Mouse (Mus musculus): ENCODE measurements at regions not wholly inside any gene's neighbourhood (a gene's known extent, or its start where the extent isn't known, plus 50 kb on each side); places are given as distances from the start of the nearest gene placed in this dataset.

- no peak for TF ChIP-seq CTCF (IDR thresholded peaks at IDR 0.05; ENCODE audit: borderline replicate concordance, extremely low read depth, insufficient read depth, insufficient read length)
- no peak for TF ChIP-seq POLR2A (IDR thresholded peaks at IDR 0.05; ENCODE audit: borderline replicate concordance, extremely low read depth, insufficient read depth, insufficient read length, poor library complexity, severe bottlenecking)
Observed at GRCm38 (mm10) chr14:12966441-12966840, 143.6 kb upstream of the Cadps start.

All from brain, embryonic 14.5 days (tissue).